Mouse (Mus musculus) bone marrow macrophage, adult 2 months (primary cell): ENCODE measurements around the gene Frmd4b.

Source experiments
- CTCF ChIP-seq: IDR thresholded peaks from 2 replicates; pipeline ENCODE4 v1.5.1; 2012; ENCODE audit warnings: low read depth, mild to moderate bottlenecking, low read length, moderate library complexity
- POLR2A ChIP-seq: IDR thresholded peaks from 2 replicates; pipeline ENCODE4 v1.6.1; 2012; ENCODE audit warnings: mild to moderate bottlenecking, low read depth, low read length, borderline replicate concordance

- TF ChIP-seq POLR2A (no peak), CTCF (no peak)
Measured at GRCm38 (mm10) chr6:97275760-97276159, 341.6 kb downstream of the Frmd4b start.
